Mouse (Mus musculus) midbrain, embryonic 13.5 days (tissue): ENCODE measurements around the gene Ffar4. TPM values are rescaled to one million over a fixed set of nuclear protein-coding genes. Genes with fewer than 3 reads are reported as not detected.

Experiments
- ATAC-seq: fragments of 200-750 bp; cut with Nextera tagmentation; 2 replicates; pipeline ENCODE4 v1.8.0; 2017; ENCODE audit warnings: mild to moderate bottlenecking, moderate TSS enrichment, moderate library complexity
- H3K27ac ChIP-seq: fragments of 300-500 bp; sonication (generic); 2 replicates; pipeline ENCODE4 v1.5.1; 2015; ENCODE audit warnings: inconsistent platforms, mild to moderate bottlenecking, moderate library complexity
- H3K27me3 ChIP-seq: fragments of 300-500 bp; sonication (generic); 2 replicates; pipeline ENCODE4 v1.6.1; 2015; ENCODE audit warnings: mild to moderate bottlenecking, inconsistent platforms
- H3K36me3 ChIP-seq: fragments of 300-500 bp; sonication (generic); 2 replicates; pipeline ENCODE4 v1.6.1; 2015; ENCODE audit warnings: mild to moderate bottlenecking, inconsistent platforms
- H3K4me1 ChIP-seq: fragments of 300-500 bp; sonication (generic); replicated peaks from 2 replicates; pipeline ENCODE4 v1.6.1; 2015; ENCODE audit warnings: inconsistent platforms
- H3K4me2 ChIP-seq: fragments of 300-500 bp; sonication (generic); replicated peaks from 2 replicates; pipeline ENCODE4 v1.6.1; 2015; ENCODE audit warnings: moderate library complexity, mild to moderate bottlenecking, inconsistent platforms
- H3K4me3 ChIP-seq: fragments of 300-500 bp; sonication (generic); replicated peaks from 2 replicates; pipeline ENCODE4 v1.5.1; 2015; ENCODE audit warnings: mild to moderate bottlenecking, inconsistent platforms
- H3K9ac ChIP-seq: fragments of 300-500 bp; sonication (generic); replicated peaks from 2 replicates; pipeline ENCODE4 v1.6.1; 2015; ENCODE audit warnings: mild to moderate bottlenecking, inconsistent platforms
- H3K9me3 ChIP-seq: fragments of 300-500 bp; sonication (generic); 2 replicates; pipeline ENCODE4 v1.6.1; 2016; ENCODE audit warnings: mild to moderate bottlenecking, inconsistent platforms
- WGBS: fragments of 180-500 bp; shearing (Covaris S2); methylation state at CpG from one replicate; pipeline ENCODE4 v1.1.7; 2015; 5-methylcytosine and 5-hydroxymethylcytosine counted together
- polyA plus RNA-seq: library from polyadenylated mRNA; unstranded; fragments of >200 nt; fragmentation: Nextera tagmentation; extraction: Ambion mirVana; gene quantifications from 2 replicates; pipeline ENCODE4 v1.2.1, GENCODE M21; 2015

Ffar4 gene
- polyA plus RNA-seq, 1 experiment from 2014 or later = not detected

DNA sequence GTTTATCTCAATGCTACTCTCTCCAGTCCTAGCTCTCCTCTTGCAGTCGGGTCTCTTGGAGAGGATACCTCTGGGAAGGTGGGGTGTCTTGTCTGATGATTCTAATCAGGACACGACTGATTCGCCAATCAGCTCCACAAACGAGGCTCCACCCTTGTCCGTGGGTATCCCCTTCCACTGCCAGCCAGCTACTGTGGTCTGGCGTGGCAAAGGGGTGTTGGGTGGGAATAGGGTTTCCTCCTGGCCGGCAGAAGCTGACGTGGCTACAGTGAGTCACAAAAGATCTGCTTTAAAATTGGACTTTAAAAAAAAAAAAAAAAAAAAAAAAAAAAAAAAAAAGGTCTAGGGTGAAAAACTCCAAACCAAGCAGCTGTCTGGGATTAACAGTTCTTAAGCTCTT lies 14.2 kb downstream of the Ffar4 start:
- H3K36me3 ChIP-seq = no peaks in the 10 kb centered on the region
- ATAC-seq = no peak
- H3K4me1 ChIP-seq = no peaks in the 10 kb centered on the region
- WGBS = 88% methylated on average over 8 of the region's 8 CpGs
- H3K4me3 ChIP-seq = no peak overlapping the region
- H3K9ac ChIP-seq = no peak overlapping the region
- no peaks in the 10 kb centered on the region for H3K27me3 ChIP-seq
- H3K27ac ChIP-seq = no peak overlapping the region
- no peaks in the 10 kb centered on the region for H3K9me3 ChIP-seq
- H3K4me2 ChIP-seq = no peak overlapping the region

DNA sequence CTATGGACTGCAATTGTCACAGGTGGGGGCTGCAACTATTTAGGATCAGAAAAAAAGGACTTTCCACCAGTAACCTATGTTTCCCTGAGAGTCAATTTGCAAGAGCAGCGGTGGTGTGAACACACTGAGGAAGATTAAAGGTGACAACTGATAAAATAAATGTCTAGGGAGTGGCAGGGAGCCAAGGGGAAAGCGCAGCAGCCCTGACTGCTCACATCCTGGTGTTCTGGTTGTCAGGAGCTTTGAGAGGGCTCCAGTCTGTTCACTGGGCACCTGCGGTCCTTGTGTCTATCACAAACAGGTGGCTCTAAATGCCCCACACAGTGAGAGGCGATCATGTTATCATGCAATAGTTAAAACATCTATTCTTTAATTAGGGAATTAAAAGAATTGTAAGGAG lies 15.7 kb downstream of the Ffar4 start:
- H3K4me2 ChIP-seq = no peak overlapping the region
- H3K4me3 ChIP-seq = no peak overlapping the region
- no peak overlapping the region for H3K9ac ChIP-seq
- ATAC-seq = no peak
- WGBS = 61% methylated on average over 4 of the region's 4 CpGs
- no peaks in the 10 kb centered on the region for H3K27me3 ChIP-seq
- H3K4me1 ChIP-seq = no peaks in the 10 kb centered on the region
- no peak overlapping the region for H3K27ac ChIP-seq
- no peaks in the 10 kb centered on the region for H3K36me3 ChIP-seq
- no peaks in the 10 kb centered on the region for H3K9me3 ChIP-seq

DNA sequence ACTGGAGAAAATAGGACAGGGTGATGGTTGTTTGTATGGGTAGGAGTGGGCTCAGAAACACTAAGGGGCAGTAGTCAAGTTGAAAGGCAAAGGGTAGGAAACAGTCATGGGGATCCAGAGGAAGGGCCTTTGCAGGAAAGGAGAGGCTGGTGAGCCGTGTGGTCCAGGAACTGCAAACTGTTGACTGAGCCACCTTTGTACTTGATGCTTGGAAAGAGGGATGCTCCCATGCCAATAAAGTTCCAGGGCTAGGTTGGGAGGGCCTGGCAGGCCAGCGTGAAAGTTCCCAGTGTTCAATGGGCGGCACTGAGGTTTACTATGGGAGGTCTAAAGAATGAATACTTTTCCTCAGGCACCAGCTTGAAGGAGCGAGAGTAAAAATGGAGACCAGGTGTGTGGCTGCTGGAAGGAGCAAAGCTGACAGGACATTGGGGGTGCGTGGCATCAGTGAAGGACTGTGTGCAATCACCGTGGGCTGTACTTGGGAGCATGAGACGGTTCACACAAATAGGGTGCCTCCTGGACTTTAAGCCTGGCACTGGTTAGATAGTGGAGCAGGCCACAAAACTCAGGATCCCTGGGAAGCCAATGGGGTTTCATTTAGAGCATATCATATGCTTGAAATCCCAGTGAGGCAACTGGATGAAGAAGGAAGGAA lies 18.1 kb downstream of the Ffar4 start:
- Histone ChIP-seq H3K36me3 (no peaks in the 10 kb centered on the region), H3K4me3 (no peak overlapping the region), H3K27me3 (no peaks in the 10 kb centered on the region), H3K4me1 (no peaks in the 10 kb centered on the region), H3K27ac (no peak overlapping the region), H3K9ac (no peak overlapping the region), H3K9me3 (no peaks in the 10 kb centered on the region), H3K4me2 (no peak overlapping the region)
- 89% methylated on average over 7 of the region's 7 CpGs for WGBS
- no peak for ATAC-seq

- Histone ChIP-seq H3K4me1 (peaks cover 9% of the 10 kb centered on the region), H3K4me3 (no peak overlapping the region), H3K9ac (no peak overlapping the region), H3K27ac (no peak overlapping the region), H3K9me3 (no peaks in the 10 kb centered on the region), H3K27me3 (peaks cover 28% of the 10 kb centered on the region), H3K36me3 (no peaks in the 10 kb centered on the region), H3K4me2 (no peak overlapping the region)
- no peak for ATAC-seq
- WGBS = 83% methylated on average over 5 of the region's 5 CpGs
These were observed 23.4 kb downstream of the Ffar4 start for GRCm38 (mm10) chr19:38120123-38120760.

DNA sequence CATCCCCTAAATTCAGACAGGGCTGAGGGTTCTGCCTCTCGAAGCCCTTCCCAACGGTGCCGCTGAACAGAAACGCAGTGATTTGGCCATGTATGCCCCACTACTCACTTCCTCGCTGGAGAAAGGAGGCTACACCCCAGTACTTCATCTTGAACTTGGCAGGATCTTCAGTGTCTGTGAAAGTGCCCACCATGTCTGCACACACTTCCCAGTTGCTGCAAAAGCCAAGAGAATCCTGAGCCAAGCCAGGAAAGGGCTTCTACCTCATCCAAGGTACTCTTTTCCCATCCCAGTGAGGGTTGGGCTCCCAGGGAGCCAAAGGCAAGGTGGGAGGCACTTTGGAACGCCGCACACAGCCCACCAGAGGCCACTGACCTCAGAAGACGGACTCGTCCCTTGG lies 27.1 kb downstream of the Ffar4 start:
- no peaks in the 10 kb centered on the region for H3K9me3 ChIP-seq
- peak overlapping the region; percentile 57; the same call in 1 of the 2 replicates for H3K9ac ChIP-seq
- 25% methylated on average over 9 of the region's 9 CpGs for WGBS
- peak; percentile 14; the same call in 1 of the 2 replicates for ATAC-seq
- peaks cover 9% of the 10 kb centered on the region for H3K4me1 ChIP-seq
- peak overlapping the region; percentile 49 for H3K4me3 ChIP-seq
- H3K27me3 ChIP-seq = peaks cover 33% of the 10 kb centered on the region
- H3K4me2 ChIP-seq = peak overlapping the region; percentile 78
- H3K27ac ChIP-seq = no peak overlapping the region
- H3K36me3 ChIP-seq = no peaks in the 10 kb centered on the region

DNA sequence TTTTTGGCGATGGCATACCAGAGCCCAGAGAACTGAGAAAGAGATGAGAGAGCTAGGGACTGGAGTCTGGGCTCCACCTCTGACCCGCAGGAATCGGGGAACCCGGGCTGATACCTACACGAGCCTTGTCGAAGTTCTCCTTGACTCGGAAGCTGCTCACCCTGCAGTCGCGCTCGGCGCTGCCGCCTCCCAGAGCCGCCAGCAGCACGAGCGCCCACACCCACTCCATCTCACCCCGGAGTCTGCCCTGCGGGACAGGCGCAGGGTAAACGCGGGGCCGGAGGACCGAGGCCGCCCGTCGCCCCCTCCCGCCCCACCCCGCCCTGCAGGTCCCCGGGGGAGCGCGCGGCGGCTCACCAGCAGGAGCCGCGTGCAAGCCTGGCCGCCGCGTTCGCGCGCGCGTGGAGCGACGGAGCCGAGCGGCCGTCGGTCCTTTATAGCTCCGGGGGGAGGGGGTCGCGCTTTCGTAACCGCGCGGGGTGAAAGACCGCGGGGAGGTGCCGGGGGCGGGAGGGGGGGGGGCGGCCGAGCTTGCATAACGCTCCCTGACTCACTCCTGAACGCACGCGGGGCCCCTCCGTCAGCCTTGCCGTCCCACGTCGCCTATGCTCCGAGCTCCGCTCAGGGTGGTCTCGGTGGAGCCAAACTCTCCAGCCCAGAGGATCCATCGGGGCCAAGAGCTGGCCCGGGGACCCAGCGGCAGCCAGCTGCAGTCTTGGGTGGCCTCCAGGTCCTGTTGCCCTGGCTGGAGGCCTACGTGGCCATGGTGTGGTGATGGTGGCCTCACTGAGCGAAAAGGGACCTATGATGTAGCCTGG lies 27.7 kb downstream of the Ffar4 start:
- H3K36me3 ChIP-seq = no peaks in the 10 kb centered on the region
- peak overlapping the region; percentile 57 for H3K9ac ChIP-seq
- H3K27me3 ChIP-seq = peaks cover 33% of the 10 kb centered on the region
- H3K4me1 ChIP-seq = peaks cover 9% of the 10 kb centered on the region
- no peaks in the 10 kb centered on the region for H3K9me3 ChIP-seq
- peak overlapping the region; percentile 49 for H3K4me3 ChIP-seq
- H3K27ac ChIP-seq = no peak overlapping the region
- WGBS = under 1% methylated on average over 59 of the region's 77 CpGs
- peak overlapping the region; percentile 78 for H3K4me2 ChIP-seq
- ATAC-seq = peak; percentile 77

- 75% methylated on average over 6 of the region's 6 CpGs for WGBS
- no peak for ATAC-seq
These were observed 28.3 kb downstream of the Ffar4 start, which contains the start of gene Rbp4 for GRCm38 (mm10) chr19:38125219-38125610. Rbp4 (minus strand) TSS chr19:38125281.

DNA sequence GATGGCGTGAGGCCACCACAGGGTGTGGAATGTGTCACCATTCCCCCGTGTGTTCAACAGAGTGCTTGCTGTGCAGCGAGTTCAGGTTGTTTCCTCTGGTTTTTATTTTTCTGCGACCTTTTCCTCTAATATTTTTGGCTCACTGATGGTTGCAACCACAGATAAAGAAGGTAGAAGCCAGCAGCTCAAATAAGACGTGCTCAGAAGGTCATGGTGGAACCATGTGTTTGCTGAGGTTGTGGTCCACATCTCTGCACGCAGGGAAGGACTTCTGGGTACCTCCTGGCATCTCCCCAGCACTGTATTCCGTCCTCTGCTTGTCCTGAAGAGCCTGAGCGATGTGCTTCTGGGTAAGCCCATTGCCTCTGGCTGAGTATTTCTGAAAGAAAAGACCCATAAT lies 29.8 kb downstream of the Ffar4 start:
- H3K36me3 ChIP-seq = no peaks in the 10 kb centered on the region
- no peak overlapping the region for H3K4me3 ChIP-seq
- H3K4me1 ChIP-seq = peaks cover 9% of the 10 kb centered on the region
- WGBS = 76% methylated on average over 8 of the region's 8 CpGs
- H3K27ac ChIP-seq = no peak overlapping the region
- peaks cover 33% of the 10 kb centered on the region for H3K27me3 ChIP-seq
- ATAC-seq = no peak
- H3K4me2 ChIP-seq = no peak overlapping the region
- no peaks in the 10 kb centered on the region for H3K9me3 ChIP-seq
- H3K9ac ChIP-seq = no peak overlapping the region

More at GRCm38 (mm10) chr19:38125219-38125610, 28.3 kb downstream of the Ffar4 start, which contains the start of gene Rbp4:
- H3K4me3 ChIP-seq = peak within 1 kb of the TSS; percentile 49
- H3K4me2 ChIP-seq = peak within 1 kb of the TSS; percentile 78
- H3K27ac ChIP-seq = no peak within 1 kb of the TSS
- peak within 1 kb of the TSS; percentile 57 for H3K9ac ChIP-seq
- peaks cover 9% of the 10 kb centered on the region for H3K4me1 ChIP-seq
- no peaks in the 10 kb centered on the region for H3K9me3 ChIP-seq
- peaks cover 33% of the 10 kb centered on the region for H3K27me3 ChIP-seq
- H3K36me3 ChIP-seq = no peaks in the 10 kb centered on the region

GRCm38 (mm10) chr19:38132481-38132880 lies 35.6 kb downstream of the Ffar4 start, which contains the start of gene Pde6c:
Pde6c (plus strand) TSS chr19:38132781.
- H3K4me1 ChIP-seq = no peaks in the 10 kb centered on the region
- H3K27ac ChIP-seq = no peak within 1 kb of the TSS
- H3K4me2 ChIP-seq = no peak within 1 kb of the TSS
- no peaks in the 10 kb centered on the region for H3K9me3 ChIP-seq
- H3K27me3 ChIP-seq = no peaks in the 10 kb centered on the region
- no peaks in the 10 kb centered on the region for H3K36me3 ChIP-seq
- H3K9ac ChIP-seq = no peak within 1 kb of the TSS
- WGBS = 78% methylated on average over 6 of the region's 6 CpGs
- ATAC-seq = no peak
- H3K4me3 ChIP-seq = no peak within 1 kb of the TSS

GRCm38 (mm10) chr19:38133986-38134385 lies 37.1 kb downstream of the Ffar4 start:
- ATAC-seq = no peak
- H3K27me3 ChIP-seq = no peaks in the 10 kb centered on the region
- 62% methylated on average over 11 of the region's 11 CpGs for WGBS
- H3K27ac ChIP-seq = no peak overlapping the region
- H3K36me3 ChIP-seq = no peaks in the 10 kb centered on the region
- H3K4me2 ChIP-seq = no peak overlapping the region
- no peak overlapping the region for H3K9ac ChIP-seq
- H3K4me3 ChIP-seq = no peak overlapping the region
- no peaks in the 10 kb centered on the region for H3K4me1 ChIP-seq
- H3K9me3 ChIP-seq = no peaks in the 10 kb centered on the region

GRCm38 (mm10) chr19:38134806-38135205 lies 37.9 kb downstream of the Ffar4 start:
- no peaks in the 10 kb centered on the region for H3K9me3 ChIP-seq
- no peak for ATAC-seq
- no peak overlapping the region for H3K27ac ChIP-seq
- no peaks in the 10 kb centered on the region for H3K27me3 ChIP-seq
- no peaks in the 10 kb centered on the region for H3K4me1 ChIP-seq
- H3K36me3 ChIP-seq = no peaks in the 10 kb centered on the region
- WGBS = 92% methylated on average over 6 of the region's 6 CpGs
- H3K4me3 ChIP-seq = no peak overlapping the region
- H3K4me2 ChIP-seq = no peak overlapping the region
- H3K9ac ChIP-seq = no peak overlapping the region
